Mouse (Mus musculus): ENCODE measurements around the gene Erbb4. TPM values are rescaled to one million over a fixed set of nuclear protein-coding genes. Genes with fewer than 3 reads are reported as not detected.

Gene Erbb4
- polyA plus RNA-seq, 1 experiment, result not detected

DNA sequence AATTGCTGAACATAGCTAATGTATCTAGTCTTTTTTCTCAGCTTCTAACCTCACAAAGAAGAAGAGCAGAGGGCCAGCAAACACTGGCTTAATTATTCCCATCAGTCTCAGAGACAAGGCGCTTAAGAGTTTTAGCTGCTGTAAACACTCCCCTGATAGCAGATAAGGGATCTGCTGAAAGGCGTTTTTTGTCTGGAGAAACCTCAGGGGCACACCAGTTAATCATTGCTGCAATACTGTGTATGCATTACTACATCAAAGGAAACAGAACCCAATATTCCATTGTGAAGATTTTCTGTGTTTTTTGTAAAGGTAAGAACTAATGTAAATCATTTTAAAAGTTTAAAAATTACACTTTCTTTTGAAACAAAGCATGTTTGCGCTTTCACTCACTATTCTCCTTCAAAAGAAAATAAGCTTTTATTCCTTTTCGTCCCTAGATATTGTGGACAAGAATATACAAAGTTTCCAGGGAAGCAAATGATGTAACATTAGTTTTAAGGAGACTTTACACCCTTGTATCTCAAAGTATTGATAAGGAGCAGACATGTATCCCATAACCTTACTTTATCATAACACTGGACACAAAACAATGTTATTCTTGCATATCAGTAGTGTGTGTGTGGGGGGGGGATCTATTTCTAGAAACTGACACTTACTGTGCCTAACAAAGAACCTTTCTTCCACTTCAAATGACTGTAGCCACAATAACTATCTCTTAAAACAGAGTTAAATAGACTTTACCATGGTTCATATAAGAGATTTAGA is 150.9 kb downstream of the Erbb4 start:
- TF ChIP-seq GATA1 (IDR thresholded peaks at IDR 0.05; ENCODE audit: low read length), result no peak

- no peak for TF ChIP-seq GATA1 (IDR thresholded peaks at IDR 0.05; ENCODE audit: low read length)
These were observed 152.4 kb downstream of the Erbb4 start for GRCm38 (mm10) chr1:68955482-68955881.

DNA sequence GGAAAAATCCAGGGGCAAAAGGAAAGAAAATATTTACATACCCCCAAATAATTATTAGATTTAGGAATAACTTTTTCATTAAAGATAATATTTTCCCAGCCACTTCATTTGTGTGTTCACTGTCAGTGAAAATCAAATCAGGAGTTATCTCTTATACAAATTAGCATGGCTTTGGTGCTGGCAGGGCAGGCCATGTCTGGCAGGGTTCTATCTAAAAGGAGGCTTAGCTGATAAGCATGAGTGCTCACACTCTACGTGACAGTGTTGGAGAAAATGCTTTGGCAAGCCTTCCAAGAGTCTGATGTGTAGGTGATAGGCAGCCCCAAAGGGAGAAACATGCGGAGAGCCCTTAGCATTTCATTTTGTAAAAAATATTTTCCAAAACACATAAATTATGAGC is 164.7 kb downstream of the Erbb4 start:
- no peak for TF ChIP-seq GATA1 (IDR thresholded peaks at IDR 0.05; ENCODE audit: low read length)

- no peak for TF ChIP-seq GATA1 (IDR thresholded peaks at IDR 0.05; ENCODE audit: low read length)
These were observed 173.1 kb downstream of the Erbb4 start for GRCm38 (mm10) chr1:68934804-68935203.

DNA sequence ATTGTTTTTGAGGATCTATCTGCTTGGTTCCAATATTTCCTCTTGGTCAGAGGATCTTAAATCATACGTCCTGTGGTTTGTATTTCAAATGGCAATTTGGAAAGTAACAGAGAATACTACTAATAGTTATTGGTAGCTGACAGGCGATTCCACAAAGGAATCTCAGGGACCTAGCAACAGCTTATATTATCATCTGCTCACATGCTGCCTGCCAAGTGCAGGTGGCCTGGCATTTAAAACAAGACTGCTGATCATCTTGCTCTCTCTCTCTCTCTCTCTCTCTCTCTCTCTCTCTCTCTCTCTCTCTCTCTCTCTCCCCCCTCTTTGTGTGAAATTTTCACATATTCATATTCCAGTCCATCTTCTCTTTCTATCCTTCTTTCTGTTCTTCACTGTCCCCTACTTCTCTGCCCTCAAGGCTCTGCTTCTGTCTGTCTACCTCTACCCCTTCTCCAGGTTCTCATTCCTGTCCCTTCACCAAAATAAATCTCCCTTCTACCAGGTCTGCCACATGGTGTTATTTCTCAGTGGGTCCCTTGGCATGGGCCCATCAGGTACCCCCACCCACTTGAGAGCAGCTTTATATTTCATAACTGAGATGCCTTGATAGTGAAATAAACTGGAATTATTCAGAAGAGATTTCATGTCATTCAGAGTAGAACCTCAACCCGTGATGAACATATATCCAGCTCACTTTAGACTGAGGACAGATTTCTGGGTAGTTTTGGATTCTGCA is 174.4 kb downstream of the Erbb4 start:
- no peak for TF ChIP-seq GATA1 (IDR thresholded peaks at IDR 0.05; ENCODE audit: low read length)

DNA sequence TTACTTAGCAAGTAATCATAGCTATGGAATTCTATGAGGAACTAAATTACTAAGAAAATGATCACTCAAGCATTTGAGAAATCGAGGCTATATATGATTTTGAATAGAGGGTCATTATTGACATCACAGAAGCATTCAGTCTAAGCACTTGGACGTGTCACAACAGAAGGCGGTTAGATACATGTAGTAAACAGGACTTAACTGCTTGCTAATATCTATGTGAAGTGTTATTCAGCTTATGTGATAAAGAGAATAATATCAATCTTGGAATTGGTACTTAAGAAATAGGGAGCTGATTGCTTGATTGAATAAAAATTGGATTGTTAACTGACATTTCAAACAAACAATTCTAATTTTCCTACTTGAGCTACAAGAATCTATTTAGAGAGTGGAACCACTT is 190.0 kb downstream of the Erbb4 start:
- TF ChIP-seq GATA1 (IDR thresholded peaks at IDR 0.05; ENCODE audit: low read length), result no peak

DNA sequence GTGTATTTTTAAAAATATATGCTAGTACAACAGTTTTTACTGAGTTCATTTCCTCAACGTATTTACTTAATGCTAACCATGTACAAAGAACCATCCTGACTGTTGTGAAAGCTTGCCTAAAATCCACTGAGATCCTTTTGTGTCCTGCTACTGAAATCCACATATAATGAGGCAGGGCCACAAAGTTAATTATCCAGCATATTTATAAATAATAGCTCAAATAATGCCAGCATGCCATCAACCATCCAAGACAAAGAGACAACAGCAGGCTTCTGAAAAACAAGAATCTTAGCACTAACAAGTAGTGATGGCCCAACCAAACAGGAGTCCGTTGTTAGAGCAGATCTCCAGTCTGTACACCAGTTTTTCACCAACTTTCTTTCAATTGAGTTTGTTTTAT is 215.8 kb downstream of the Erbb4 start:
- TF ChIP-seq GATA1 (IDR thresholded peaks at IDR 0.05; ENCODE audit: low read length), result no peak

GRCm38 (mm10) chr1:68886823-68887222 is 221.0 kb downstream of the Erbb4 start:
- TF ChIP-seq GATA1 (IDR thresholded peaks at IDR 0.05; ENCODE audit: low read length), result no peak

- TF ChIP-seq GATA1 (IDR thresholded peaks at IDR 0.05; ENCODE audit: low read length), result no peak
These were observed 232.9 kb downstream of the Erbb4 start for GRCm38 (mm10) chr1:68874954-68875353.

DNA sequence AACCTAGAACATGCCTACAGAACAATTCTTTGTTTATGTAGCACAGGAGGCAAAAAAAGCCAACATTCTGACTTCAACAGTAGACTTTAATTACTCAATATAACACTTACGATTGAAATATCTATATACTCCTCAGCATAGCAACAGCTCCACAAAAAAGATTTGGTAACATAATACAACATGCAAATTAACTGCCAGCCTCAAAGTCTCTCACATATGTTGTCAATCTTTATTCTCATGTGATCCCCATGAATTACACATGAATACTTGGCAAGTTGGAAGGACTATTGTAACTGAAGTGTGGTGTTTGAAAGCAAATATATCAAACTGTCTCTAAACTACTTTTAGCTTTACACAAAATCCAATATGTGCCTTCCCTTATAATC is 234.2 kb downstream of the Erbb4 start:
- no peak for TF ChIP-seq GATA1 (IDR thresholded peaks at IDR 0.05; ENCODE audit: low read length)

DNA sequence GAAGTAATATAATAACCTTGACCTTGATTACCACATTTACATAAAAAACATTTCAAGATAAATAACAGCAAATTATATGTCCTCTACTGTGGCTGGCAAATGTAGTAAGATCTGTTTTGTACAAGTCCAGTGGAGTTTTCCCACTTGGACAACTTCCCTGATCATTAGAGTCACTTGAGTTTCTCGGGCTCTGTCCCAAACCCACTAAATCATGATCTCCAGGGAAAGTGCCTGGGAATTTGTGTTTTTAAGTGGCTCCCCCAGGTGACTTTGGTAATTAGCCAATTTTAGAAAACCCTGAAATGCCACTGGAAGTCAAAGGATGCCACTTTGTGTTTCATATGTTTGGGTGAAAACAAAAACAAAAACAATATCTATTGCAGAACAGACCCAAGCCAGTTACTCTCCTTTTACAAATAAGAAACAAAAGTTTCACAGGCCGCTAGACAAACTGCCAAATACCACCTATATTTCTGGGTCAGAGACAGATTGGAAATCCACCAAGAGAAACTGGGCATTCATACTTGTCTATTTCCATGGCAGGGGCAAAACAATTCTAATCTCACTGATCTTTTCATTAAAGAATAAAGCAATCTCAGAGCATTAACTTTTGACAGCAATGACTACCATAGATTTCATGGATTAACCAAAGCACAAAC is 234.8 kb downstream of the Erbb4 start:
- TF ChIP-seq GATA1 (IDR thresholded peaks at IDR 0.05; ENCODE audit: low read length), result no peak

- no peak for TF ChIP-seq GATA1 (IDR thresholded peaks at IDR 0.05; ENCODE audit: low read length)
These were observed 247.5 kb downstream of the Erbb4 start for GRCm38 (mm10) chr1:68860341-68860740.

DNA sequence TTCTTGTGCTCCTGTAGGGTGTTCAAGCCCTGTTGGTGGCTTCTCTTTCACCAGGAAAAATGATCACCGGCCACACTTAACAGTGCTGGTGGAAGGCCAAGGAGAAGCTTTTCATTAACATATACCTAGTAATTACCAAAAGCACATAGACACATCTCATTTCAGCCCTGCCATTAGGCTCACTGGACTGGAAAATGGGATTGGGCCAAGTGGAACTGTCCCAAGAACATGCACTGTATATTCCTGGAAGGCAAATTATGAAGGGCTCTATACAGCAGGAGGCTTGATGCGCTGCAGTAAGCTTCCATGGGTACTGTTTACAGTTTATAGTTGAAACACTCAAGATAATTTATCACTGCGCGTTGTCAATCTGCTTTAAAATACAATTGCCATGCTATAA is 248.4 kb downstream of the Erbb4 start:
- no peak for TF ChIP-seq GATA1 (IDR thresholded peaks at IDR 0.05; ENCODE audit: low read length)

DNA sequence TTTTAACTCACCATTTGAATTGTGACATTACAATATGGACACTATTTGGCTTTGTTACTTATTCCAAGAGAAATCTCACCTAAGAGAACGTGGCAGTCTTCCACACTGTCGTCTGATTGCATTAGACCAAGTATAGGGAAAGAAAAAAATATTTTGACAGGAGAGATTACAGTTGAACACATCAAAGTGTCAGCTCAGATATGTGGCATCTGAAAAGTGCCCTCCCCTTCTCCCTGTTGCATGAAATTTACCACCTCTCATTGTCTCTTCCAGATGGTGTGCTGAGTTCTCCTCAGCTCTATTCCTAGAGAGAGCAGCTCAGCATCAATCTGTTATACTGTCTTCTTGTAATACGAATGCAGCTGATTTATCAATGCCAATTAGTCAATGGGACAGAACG is 268.5 kb downstream of the Erbb4 start:
- no peak for TF ChIP-seq GATA1 (IDR thresholded peaks at IDR 0.05; ENCODE audit: low read length)

DNA sequence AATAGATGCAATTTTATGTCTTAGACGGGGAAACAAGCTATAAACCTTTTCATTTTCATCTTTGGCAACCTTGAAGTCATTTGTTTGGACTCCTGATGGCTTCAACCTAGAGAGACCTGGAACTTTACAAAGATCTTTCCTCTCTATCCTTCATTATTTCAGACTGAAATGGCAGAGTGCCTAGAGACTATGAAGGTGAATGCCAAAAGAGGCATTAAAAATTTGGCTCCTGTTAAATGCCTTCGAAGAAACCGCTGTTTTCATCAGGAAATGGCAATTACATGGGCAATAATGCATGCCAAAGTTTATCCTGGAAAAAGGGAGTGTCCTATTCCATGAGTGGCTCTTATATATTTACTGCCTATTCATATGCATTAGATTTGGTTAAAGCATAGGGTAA is 273.2 kb downstream of the Erbb4 start:
- no peak for TF ChIP-seq GATA1 (IDR thresholded peaks at IDR 0.05; ENCODE audit: low read length)

DNA sequence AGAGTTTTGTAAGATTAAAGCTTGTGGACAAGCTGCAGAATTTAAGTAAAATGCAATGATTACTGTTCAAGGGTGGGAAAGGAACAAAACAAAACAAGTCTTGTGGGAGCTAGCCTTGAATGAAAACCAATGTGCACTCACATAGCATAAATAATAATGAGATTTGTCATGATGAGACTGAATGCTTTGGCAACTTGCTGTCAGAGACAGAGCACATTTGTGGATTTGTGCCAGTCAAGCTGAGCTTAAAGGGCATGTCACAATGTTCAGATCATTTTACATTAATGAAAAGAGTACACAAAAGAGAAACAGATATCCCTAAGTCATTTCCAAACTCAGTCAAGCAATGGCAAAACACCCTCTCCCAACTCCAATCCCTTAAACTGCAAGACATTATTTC is 275.8 kb downstream of the Erbb4 start:
- no peak for TF ChIP-seq GATA1 (IDR thresholded peaks at IDR 0.05; ENCODE audit: low read length)

Data from G1E-ER4 (cell line).